In the genomic region with DNA sequence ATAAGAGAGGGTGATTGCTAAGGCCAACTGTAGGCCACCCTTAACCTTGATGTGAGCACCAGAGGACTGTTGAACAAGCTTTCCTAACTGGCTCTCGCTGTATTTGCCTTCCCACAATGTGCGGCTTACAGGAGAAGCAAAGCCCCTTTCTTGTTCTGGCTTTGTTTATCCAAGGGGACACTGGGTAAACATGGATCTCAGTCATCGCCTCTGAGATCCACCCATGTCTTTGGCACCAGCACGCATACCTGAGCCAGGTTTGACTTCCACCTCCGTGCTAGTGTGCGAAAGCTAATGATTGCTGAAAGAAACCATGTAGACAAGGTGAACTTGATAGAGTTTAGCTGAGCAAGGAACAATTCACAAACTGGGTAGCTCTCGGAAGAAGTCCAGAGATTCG, we compare ENCODE assay signal across 23 mouse cellular contexts. TPM values are rescaled to one million over a fixed set of nuclear protein-coding genes. Genes with fewer than 3 reads are reported as not detected.
A peak's percentile ranks its signal among the peaks of the same experiment; 100 is the strongest.
DNase-seq lines count a peak whose midpoint lies in the region; ATAC-seq and TF ChIP-seq lines count a peak whose summit lies in the region.
"Had no signal": no experiment of that assay in that cellular context is flagged by ENCODE, and none has a peak within 500 bp of the region (broad histone marks: within the 10 kb centered on the region; RNA-seq: fewer than 3 reads in every experiment).

No protein-coding gene starts in this region.

- peak; percentile 32 for DNase-seq in lung, embryonic 14.5 days
- DNase-seq in lung, adult 2 months = no peak
- no peak for DNase-seq in stomach, postnatal 0 days (ENCODE audit: low spot score)
- DNase-seq in frontal cortex, postnatal 14 days (ENCODE audit: low spot score in 2 of 2) = no peak
- DNase-seq: adrenal gland, adult 2 months; adrenal gland, postnatal 10 days; adrenal gland, postnatal 25 days; cerebellum, adult 11 months; cerebellum, adult 18-20 months; cerebellum, adult 8-10 months; cerebellum, adult 9-11 months; cerebellum, postnatal 14 days; cerebellum, postnatal 36 days; embryo, embryonic 11 days had no signal

- no peaks in the 10 kb centered on the region for H3K27me3 ChIP-seq in lung, embryonic 14.5 days (ENCODE audit: insufficient read depth, low read length)
- no peaks in the 10 kb centered on the region for H3K27me3 ChIP-seq in stomach, embryonic 14.5 days (ENCODE audit: control insufficient read depth, insufficient read depth, low read length)
- no peaks in the 10 kb centered on the region for H3K27me3 ChIP-seq in stomach, postnatal 0 days (ENCODE audit: control insufficient read depth, insufficient read depth, low read length)
- H3K27me3 ChIP-seq: embryonic facial prominence, embryonic 12.5 days; embryonic facial prominence, embryonic 15.5 days; forebrain, embryonic 12.5 days had no signal

- no peak for TF ChIP-seq EP300 in stomach, postnatal 0 days (optimal IDR thresholded peaks at IDR 0.05)

- H3K4me1 ChIP-seq in lung, embryonic 14.5 days (ENCODE audit: insufficient read depth) = no peaks in the 10 kb centered on the region
- no peaks in the 10 kb centered on the region for H3K4me1 ChIP-seq in lung, adult 2 months (ENCODE audit: control insufficient read depth, insufficient read depth, low read length)
- H3K4me1 ChIP-seq in stomach, embryonic 14.5 days (ENCODE audit: control insufficient read depth, insufficient read depth, low read length) = no peaks in the 10 kb centered on the region
- H3K4me1 ChIP-seq in stomach, postnatal 0 days (replicated peaks; ENCODE audit: control insufficient read depth, insufficient read depth) = no peaks in the 10 kb centered on the region
- H3K4me1 ChIP-seq: embryonic facial prominence, embryonic 12.5 days; embryonic facial prominence, embryonic 15.5 days; forebrain, embryonic 10.5 days; forebrain, embryonic 12.5 days had no signal

- H3K4me3 ChIP-seq in lung, embryonic 14.5 days (ENCODE audit: low read depth, low read length) = no peak overlapping the region
- H3K4me3 ChIP-seq in lung, adult 2 months (replicated peaks; ENCODE audit: extremely low read depth, low read depth, low read length) = no peak overlapping the region
- no peak overlapping the region for H3K4me3 ChIP-seq in stomach, embryonic 14.5 days (ENCODE audit: low read depth, low read length)
- no peak overlapping the region for H3K4me3 ChIP-seq in stomach, postnatal 0 days (ENCODE audit: low read depth, low read length)
- H3K4me3 ChIP-seq: embryonic facial prominence, embryonic 12.5 days; embryonic facial prominence, embryonic 15.5 days; erythroblast, embryonic 14.5 days; forebrain, embryonic 10.5 days; forebrain, embryonic 12.5 days had no signal

- ATAC-seq in lung, embryonic 14.5 days (ENCODE audit: insufficient read depth) = peak; percentile 47; the same call in 1 of the 2 replicates
- ATAC-seq in stomach, embryonic 14.5 days (ENCODE audit: insufficient number of reproducible peaks, insufficient read depth, low FRiP score, low read depth) = peak; percentile 69
- ATAC-seq in stomach, postnatal 0 days (ENCODE audit: low FRiP score, low TSS enrichment) = no peak
- ATAC-seq: forebrain, embryonic 14.5 days; forebrain, embryonic 16.5 days had no signal

- 54% methylated on average over 8 of the region's 8 CpGs for WGBS in lung, embryonic 14.5 days
- 63% methylated on average over 8 of the region's 8 CpGs for WGBS in lung, adult 2 months
- WGBS in stomach, embryonic 14.5 days = 66% methylated on average over 8 of the region's 8 CpGs
- 59% methylated on average over 8 of the region's 8 CpGs for WGBS in stomach, postnatal 0 days

- TF ChIP-seq CTCF in lung, embryonic 14.5 days (IDR thresholded peaks at IDR 0.05; ENCODE audit: low read depth) = no peak
- TF ChIP-seq CTCF in lung, adult 2 months (IDR thresholded peaks at IDR 0.05; ENCODE audit: insufficient read depth, low read length) = no peak
- TF ChIP-seq CTCF in stomach, postnatal 0 days (IDR thresholded peaks at IDR 0.05; ENCODE audit: low read depth) = no peak

- no peak for TF ChIP-seq POLR2A in lung, adult 2 months (IDR thresholded peaks at IDR 0.05; ENCODE audit: borderline replicate concordance, extremely low read depth, low read depth, low read length)

- no peak overlapping the region for H3K4me2 ChIP-seq in lung, embryonic 14.5 days
- H3K4me2 ChIP-seq in stomach, embryonic 14.5 days (replicated peaks; ENCODE audit: low read depth, low read length) = no peak overlapping the region
- no peak overlapping the region for H3K4me2 ChIP-seq in stomach, postnatal 0 days (replicated peaks; ENCODE audit: low read depth)
- H3K4me2 ChIP-seq: embryonic facial prominence, embryonic 12.5 days; embryonic facial prominence, embryonic 15.5 days; forebrain, embryonic 12.5 days had no signal

- no peaks in the 10 kb centered on the region for H3K36me3 ChIP-seq in lung, embryonic 14.5 days (ENCODE audit: insufficient read depth)
- H3K36me3 ChIP-seq in stomach, embryonic 14.5 days (ENCODE audit: control insufficient read depth, insufficient read depth, low read length) = no peaks in the 10 kb centered on the region
- H3K36me3 ChIP-seq in stomach, postnatal 0 days (ENCODE audit: control insufficient read depth, insufficient read depth, low read length) = no peaks in the 10 kb centered on the region
- H3K36me3 ChIP-seq: embryonic facial prominence, embryonic 12.5 days; embryonic facial prominence, embryonic 15.5 days; forebrain, embryonic 10.5 days; forebrain, embryonic 12.5 days had no signal

- no peaks in the 10 kb centered on the region for H3K9me3 ChIP-seq in lung, embryonic 14.5 days (ENCODE audit: low read depth, low read length)
- no peaks in the 10 kb centered on the region for H3K9me3 ChIP-seq in stomach, embryonic 14.5 days (ENCODE audit: control insufficient read depth, low read depth, low read length)
- H3K9me3 ChIP-seq in stomach, postnatal 0 days (ENCODE audit: control insufficient read depth, low read length) = no peaks in the 10 kb centered on the region
- H3K9me3 ChIP-seq: embryonic facial prominence, embryonic 12.5 days; embryonic facial prominence, embryonic 15.5 days; forebrain, embryonic 10.5 days; forebrain, embryonic 12.5 days had no signal

- H3K9ac ChIP-seq in lung, embryonic 14.5 days = no peak overlapping the region
- H3K9ac ChIP-seq in stomach, embryonic 14.5 days (replicated peaks; ENCODE audit: low read depth, low read length) = no peak overlapping the region
- H3K9ac ChIP-seq in stomach, postnatal 0 days (ENCODE audit: low read length) = no peak overlapping the region
- H3K9ac ChIP-seq: embryonic facial prominence, embryonic 12.5 days; embryonic facial prominence, embryonic 15.5 days; forebrain, embryonic 12.5 days had no signal

- 0 out of 2 replicates have a peak overlapping the region, but pooled peaks have one; percentile 12 for H3K27ac ChIP-seq in lung, embryonic 14.5 days (ENCODE audit: low read depth)
- no peak overlapping the region; the same call in 1 of the 2 replicates for H3K27ac ChIP-seq in stomach, embryonic 14.5 days (ENCODE audit: low read length)
- H3K27ac ChIP-seq in stomach, postnatal 0 days (replicated peaks) = no peak overlapping the region
- H3K27ac ChIP-seq: embryonic facial prominence, embryonic 12.5 days; embryonic facial prominence, embryonic 15.5 days; forebrain, embryonic 10.5 days; forebrain, embryonic 12.5 days had no signal

RNA-seq across cellular contexts. Expression of a gene that starts 41.2 kb away (rescaled TPM):
- polyA plus RNA-seq in lung, embryonic 14.5 days (2014; fragmentation: Nextera tagmentation; extraction: Ambion mirVana) = 28.1 and 33.2 TPM in 2 replicates
- polyA plus RNA-seq in lung, adult 2 months (2012; rRNA removed) = 9.0 and 13.9 TPM in 2 replicates
- 7.0 and 7.9 TPM in 2 replicates for polyA plus RNA-seq in stomach, embryonic 14.5 days (2014; fragmentation: Nextera tagmentation; extraction: Ambion mirVana)
- polyA plus RNA-seq in stomach, postnatal 0 days (2015; fragmentation: Nextera tagmentation; extraction: Ambion mirVana) = 1.6 and 2.4 TPM in 2 replicates
- polyA plus RNA-seq: C2C12; erythroblast, embryonic 14.5 days had no signal

RNA-seq across cellular contexts. Expression of a gene that starts 49.8 kb away (rescaled TPM):
- 4.3 and 4.6 TPM in 2 replicates for polyA plus RNA-seq in lung, embryonic 14.5 days (2014; fragmentation: Nextera tagmentation; extraction: Ambion mirVana)
- polyA plus RNA-seq in lung, adult 2 months (2012; rRNA removed) = 14.8 and 14.9 TPM in 2 replicates
- 5.8 and 6.2 TPM in 2 replicates for polyA plus RNA-seq in stomach, embryonic 14.5 days (2014; fragmentation: Nextera tagmentation; extraction: Ambion mirVana)
- polyA plus RNA-seq in stomach, postnatal 0 days (2015; fragmentation: Nextera tagmentation; extraction: Ambion mirVana) = 2.5 TPM in 2 replicates
- polyA plus RNA-seq: adrenal gland, adult 2 months; C2C12; erythroblast, embryonic 14.5 days; forebrain, embryonic 14.5 days had no signal
